Mouse (Mus musculus): ENCODE measurements at regions not wholly inside any gene's neighbourhood (a gene's known extent, or its start where the extent isn't known, plus 50 kb on each side); places are given as distances from the start of the nearest gene placed in this dataset.
A peak's percentile ranks its signal among the peaks of the same experiment; 100 is the strongest.

GRCm38 (mm10) chr2:10757202-10757840 is 387.0 kb downstream of the Sfmbt2 start:
- Histone ChIP-seq H3K27ac (no peak overlapping the region), H3K4me3 (no peak overlapping the region)
- no peak for DNase-seq
- no peak for TF ChIP-seq CTCF (IDR thresholded peaks at IDR 0.05)
- intact Hi-C loops (cut with DNase I), result no loop called here

- intact Hi-C loops (cut with DNase I), result no loop called here
- no peak overlapping the region for H3K27ac ChIP-seq
- no peak for TF ChIP-seq CTCF (IDR thresholded peaks at IDR 0.05)
- no peak overlapping the region for H3K4me3 ChIP-seq
- DNase-seq, result no peak
Observed at GRCm38 (mm10) chr2:10757886-10758285, 387.6 kb downstream of the Sfmbt2 start.

- intact Hi-C loops (cut with DNase I), result no loop called here
- TF ChIP-seq CTCF (IDR thresholded peaks at IDR 0.05), result no peak
- H3K4me3 ChIP-seq, result no peak overlapping the region
Observed at GRCm38 (mm10) chr2:10762236-10762635, 391.9 kb downstream of the Sfmbt2 start.

GRCm38 (mm10) chr2:10783071-10783470 is 388.8 kb upstream of the Prkcq start:
- TF ChIP-seq CTCF (IDR thresholded peaks at IDR 0.05), result no peak
- Histone ChIP-seq H3K27ac (no peak overlapping the region), H3K4me3 (no peak overlapping the region)
- intact Hi-C loops (cut with DNase I), result no loop called here
- no peak for DNase-seq

More at GRCm38 (mm10) chr2:10762236-10762635, 391.9 kb downstream of the Sfmbt2 start:
- H3K27ac ChIP-seq, result no peak overlapping the region
- no peak for DNase-seq

GRCm38 (mm10) chr2:10783594-10783993 is 388.3 kb upstream of the Prkcq start:
- no peak for TF ChIP-seq CTCF (IDR thresholded peaks at IDR 0.05)
- Histone ChIP-seq H3K27ac (no peak overlapping the region), H3K4me3 (no peak overlapping the region)
- intact Hi-C loops (cut with DNase I), result no loop called here
- no peak for DNase-seq

- H3K4me3 ChIP-seq, result no peak overlapping the region
- no peak for DNase-seq
- no peak overlapping the region for H3K27ac ChIP-seq
- TF ChIP-seq CTCF (IDR thresholded peaks at IDR 0.05), result no peak
- intact Hi-C loops (cut with DNase I), result no loop called here
Observed at GRCm38 (mm10) chr2:10784266-10784665, 387.6 kb upstream of the Prkcq start.

GRCm38 (mm10) chr2:10785156-10785555 is 386.8 kb upstream of the Prkcq start:
- no peak overlapping the region for H3K4me3 ChIP-seq
- peak; percentile 20 for DNase-seq
- TF ChIP-seq CTCF (IDR thresholded peaks at IDR 0.05), result peak; percentile 94
- intact Hi-C loops (cut with DNase I), result loop anchor here (5.0 kb wide), 1 partner anchor 272 kb away; no protein-coding TSS in a partner anchor
- no peak overlapping the region for H3K27ac ChIP-seq

GRCm38 (mm10) chr2:10788509-10788908 is 383.4 kb upstream of the Prkcq start:
- H3K4me3 ChIP-seq, result no peak overlapping the region
- intact Hi-C loops (cut with DNase I), result loop anchor here (5.0 kb wide), 1 partner anchor 269 kb away; no protein-coding TSS in a partner anchor

GRCm38 (mm10) chr2:10791233-10791632 is 380.7 kb upstream of the Prkcq start:
- no peak for DNase-seq
- no peak for TF ChIP-seq CTCF (IDR thresholded peaks at IDR 0.05)
- H3K4me3 ChIP-seq, result no peak overlapping the region
- H3K27ac ChIP-seq, result no peak overlapping the region
- intact Hi-C loops (cut with DNase I), result no loop called here

More at GRCm38 (mm10) chr2:10788509-10788908, 383.4 kb upstream of the Prkcq start:
- peak; percentile 83 for DNase-seq
- no peak for TF ChIP-seq CTCF (IDR thresholded peaks at IDR 0.05)
- no peak overlapping the region for H3K27ac ChIP-seq

- Histone ChIP-seq H3K27ac (no peak overlapping the region), H3K4me3 (no peak overlapping the region)
- intact Hi-C loops (cut with DNase I), result no loop called here
- no peak for DNase-seq
- TF ChIP-seq CTCF (IDR thresholded peaks at IDR 0.05), result no peak; the same call in 1 of the 2 replicates
Observed at GRCm38 (mm10) chr2:10816374-10816773, 355.5 kb upstream of the Prkcq start.

GRCm38 (mm10) chr2:10825278-10826133 is 346.4 kb upstream of the Prkcq start:
- Histone ChIP-seq H3K4me3 (peak overlapping the region; percentile 72), H3K27ac (peak overlapping the region; percentile 50; the same call in 1 of the 2 replicates)
- TF ChIP-seq CTCF (IDR thresholded peaks at IDR 0.05), result peak; percentile 80
- DNase-seq, result peak; percentile 65
- intact Hi-C loops (cut with DNase I), result no loop called here

GRCm38 (mm10) chr2:10826134-10826767 is 345.7 kb upstream of the Prkcq start:
- H3K4me3 ChIP-seq, result peak overlapping the region; percentile 72
- no peak overlapping the region; the same call in 1 of the 2 replicates for H3K27ac ChIP-seq
- no peak for TF ChIP-seq CTCF (IDR thresholded peaks at IDR 0.05)
- DNase-seq, result no peak
- intact Hi-C loops (cut with DNase I), result no loop called here

GRCm38 (mm10) chr2:10839976-10840375 is 331.9 kb upstream of the Prkcq start:
- Histone ChIP-seq H3K27ac (no peak overlapping the region), H3K4me3 (no peak overlapping the region)
- TF ChIP-seq CTCF (IDR thresholded peaks at IDR 0.05), result no peak
- DNase-seq, result no peak
- intact Hi-C loops (cut with DNase I), result no loop called here

Measured in gastrocnemius, adult 2 months (tissue).